Mouse (Mus musculus): ENCODE measurements around the gene Ndufa11. TPM values are rescaled to one million over a fixed set of nuclear protein-coding genes. Genes with fewer than 3 reads are reported as not detected.

Ndufa11 gene
- 10 to 100 TPM; 65.3 to 82.2 TPM for total RNA-seq (2023)

GRCm38 (mm10) chr17:56717363-56718058, at the start of gene Ndufa11, which contains the start of gene Vmac:
Gene Ndufa11 (plus strand): TSS chr17:56717767.
Gene Vmac (minus strand): TSS chr17:56718022.

GRCm38 (mm10) chr17:56672941-56673646, 44.5 kb upstream of the Ndufa11 start, which contains the start of gene Ranbp3:
Gene Ranbp3 (plus strand): TSS chr17:56673294.

GRCm38 (mm10) chr17:56757416-56758123, 40.0 kb downstream of the Ndufa11 start, which contains the start of gene Nrtn:
Gene Nrtn (minus strand): TSS chr17:56757530.

DNA sequence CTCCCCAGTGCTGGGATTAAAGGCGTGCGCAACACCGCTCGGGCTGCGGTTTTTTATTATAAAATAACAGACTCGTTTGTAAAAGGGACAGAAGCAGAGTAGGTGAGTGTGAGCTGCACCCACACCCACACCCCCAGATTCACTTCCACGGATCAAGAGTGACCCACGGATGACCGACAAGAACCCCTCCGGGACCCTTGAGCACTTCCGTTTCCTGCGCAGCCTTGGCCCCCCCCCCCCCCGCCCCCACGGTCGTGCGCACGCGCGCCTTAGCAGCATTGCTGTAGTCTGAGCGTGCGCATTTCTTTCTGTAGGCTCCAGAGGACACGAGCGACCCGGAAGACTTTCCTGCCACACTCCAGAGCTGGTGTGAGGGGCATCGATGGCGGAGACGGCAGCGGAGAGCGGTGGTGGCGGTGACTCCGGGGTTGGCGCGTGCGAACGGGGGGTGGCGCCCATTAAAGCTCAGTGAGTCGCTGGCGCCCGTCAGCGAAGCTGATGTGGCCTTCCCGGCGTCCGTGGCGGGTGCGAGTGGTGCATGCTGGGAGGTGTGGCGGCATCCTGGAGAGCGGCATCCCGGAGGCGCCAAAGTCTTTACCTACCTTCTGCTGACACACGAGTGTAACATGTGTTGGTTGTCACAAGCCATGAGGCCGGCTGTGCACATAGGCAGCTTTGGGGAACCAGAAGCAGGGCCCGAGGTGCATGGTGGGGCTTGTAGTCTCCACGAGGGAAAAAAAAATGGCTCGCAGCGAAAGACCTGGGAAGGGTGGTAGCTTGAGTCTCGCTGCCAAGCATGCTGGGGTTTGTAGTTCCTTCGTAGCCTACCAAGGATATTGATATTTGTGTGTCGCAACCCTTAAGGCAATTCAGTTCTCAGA, 47.1 kb downstream of the Ndufa11 start, which contains the start of gene Dus3l:
Gene Dus3l (plus strand): TSS at position 284 of the 881 bp plus-strand sequence.

DNA sequence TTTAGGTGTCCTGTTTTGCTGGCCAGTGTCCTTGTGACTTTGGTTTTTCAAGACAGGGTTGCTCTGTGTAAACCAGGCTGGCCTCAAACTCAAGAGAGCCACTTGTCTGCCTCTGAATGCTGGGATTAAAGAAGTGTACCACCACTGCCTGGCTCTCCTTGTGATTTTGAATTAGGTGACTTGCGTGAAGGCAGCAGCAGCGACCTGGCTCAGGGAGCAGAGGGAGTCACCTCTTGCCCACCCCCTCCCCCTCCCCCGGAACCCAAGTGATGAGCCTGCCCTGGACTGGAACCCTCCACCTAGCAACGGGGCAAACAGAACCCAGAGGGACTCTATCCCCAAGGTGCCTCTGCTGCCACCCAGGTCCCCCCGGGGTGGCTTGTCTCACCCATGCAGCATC, 52.4 kb downstream of the Ndufa11 start, which contains the start of gene Prr22:
Gene Prr22 (plus strand): TSS at position 301 of the 400 bp plus-strand sequence.

Other genes with a start within 250 kb of the Ndufa11 start
- gene Ptprs, start 241.3 kb upstream of the Ndufa11 start, total RNA-seq (2023): 10 to 100 TPM; 51.6 to 65.6 TPM
- gene Znrf4, start 205.3 kb upstream of the Ndufa11 start, total RNA-seq (2023): not detected
- gene Gm20219, start 163.4 kb upstream of the Ndufa11 start, total RNA-seq (2023): 1 to 10 TPM; 4.5 to 7.7 TPM
- 100 to 1,000 TPM; 378 to 409 TPM for gene Safb2, start 133.2 kb upstream of the Ndufa11 start, total RNA-seq (2023)
- 100 to 1,000 TPM; 192 to 207 TPM for gene Safb, start 132.9 kb upstream of the Ndufa11 start, total RNA-seq (2023)
- 10 to 100 TPM; 62.6 to 67.6 TPM for gene 2410015M20Rik, start 108.0 kb upstream of the Ndufa11 start, total RNA-seq (2023)
- gene Rpl36, start 104.4 kb upstream of the Ndufa11 start, total RNA-seq (2023): 100 to 1,000 TPM; 871 to 971 TPM
- gene Lonp1, start 90.9 kb upstream of the Ndufa11 start, total RNA-seq (2023): 10 to 100 TPM; 30.7 to 32.1 TPM
- gene Catsperd, start 89.6 kb upstream of the Ndufa11 start, total RNA-seq (2023): under 1 TPM; 0.42 to 0.55 TPM
- gene Ranbp3, start 44.5 kb upstream of the Ndufa11 start, total RNA-seq (2023): 10 to 100 TPM; 68.3 to 70.9 TPM
- 1 to 10 TPM; 5.4 to 5.7 TPM for gene Vmac, start 255 bp downstream of the Ndufa11 start, total RNA-seq (2023)
- not detected for gene Nrtn, start 39.8 kb downstream of the Ndufa11 start, total RNA-seq (2023)
- gene Dus3l, start 47.0 kb downstream of the Ndufa11 start, total RNA-seq (2023): 10 to 100 TPM; 47.3 to 49.5 TPM
- gene Prr22, start 52.5 kb downstream of the Ndufa11 start, total RNA-seq (2023): under 1 TPM; 0.42 to 0.70 TPM
- gene Rfx2, start 113.2 kb downstream of the Ndufa11 start, total RNA-seq (2023): 10 to 100 TPM; 71.8 to 73.4 TPM
- gene Acsbg2, start 156.7 kb downstream of the Ndufa11 start, total RNA-seq (2023): not detected
- gene 1700061G19Rik, start 157.7 kb downstream of the Ndufa11 start, total RNA-seq (2023): under 1 TPM in 1 of 2 experiments, not detected in 1; 0.24 TPM
- gene Mllt1, start 217.6 kb downstream of the Ndufa11 start, total RNA-seq (2023): 10 to 100 TPM; 27.3 to 28.0 TPM

Data from monocyte, adult 59 days (primary cell).